Mouse (Mus musculus): ENCODE data around the gene Ggt5.

GRCm38 (mm10) chr10:75605162-75605846 is 16.2 kb downstream of the Ggt5 start:
- no peak for TF ChIP-seq ZNF384 (IDR thresholded peaks at IDR 0.05; ENCODE audit: low read depth, low read length)
- TF ChIP-seq CHD2 (IDR thresholded peaks at IDR 0.05; ENCODE audit: low read depth, low read length) = no peak
- no peak for TF ChIP-seq ZC3H11A (IDR thresholded peaks at IDR 0.05; ENCODE audit: borderline replicate concordance, low read depth, low read length)
- no peak for TF ChIP-seq HCFC1 (IDR thresholded peaks at IDR 0.05; ENCODE audit: borderline replicate concordance, insufficient read depth, low read length)
- TF ChIP-seq MAFK (IDR thresholded peaks at IDR 0.05; ENCODE audit: insufficient read depth, low read depth, low read length) = no peak

Measured in ES-E14 (cell line).